ENCODE assay signal across 9 mouse cellular contexts in the genomic region with DNA sequence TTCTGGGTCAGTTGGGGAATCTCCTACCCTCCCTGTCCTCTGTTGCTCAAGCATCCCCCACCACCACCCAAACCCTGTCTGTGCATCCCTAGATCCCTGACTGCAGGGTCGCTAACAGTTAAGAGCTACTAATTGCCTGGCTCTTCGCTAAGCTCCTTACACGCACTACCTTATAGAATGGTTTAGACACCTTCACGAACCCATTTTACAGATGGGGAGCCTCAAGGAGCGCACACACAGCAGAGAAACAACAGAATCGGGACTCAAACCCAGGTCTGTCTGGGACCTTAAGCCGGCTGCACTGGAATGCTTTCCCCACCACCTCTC. TPM values are rescaled to one million over a fixed set of nuclear protein-coding genes. Genes with fewer than 3 reads are reported as not detected.
DNase-seq lines count a peak whose midpoint lies in the region; ATAC-seq and TF ChIP-seq lines count a peak whose summit lies in the region.
"Had no signal": no experiment of that assay in that cellular context is flagged by ENCODE, and none has a peak within 500 bp of the region (broad histone marks: within the 10 kb centered on the region; RNA-seq: fewer than 3 reads in every experiment).

No protein-coding gene starts in this region.

- peak overlapping the region; percentile 74 for H3K9ac ChIP-seq in heart, embryonic 14.5 days (ENCODE audit: low read length)
- peak overlapping the region; percentile 71 for H3K9ac ChIP-seq in forebrain, embryonic 16.5 days (replicated peaks; ENCODE audit: low read depth, low read length)
- H3K9ac ChIP-seq in liver, postnatal 0 days (replicated peaks), result peak overlapping the region; percentile 73

- DNase-seq in heart, adult 8-10 months (ENCODE audit: low spot score), result no peak
- DNase-seq in G1E (ENCODE audit: low spot score), result no peak
- no peak for DNase-seq in liver, postnatal 0 days
- no peak for DNase-seq in adrenal gland, postnatal 4 days (ENCODE audit: low spot score in 2 of 2)
- no peak for DNase-seq in kidney, adult 18-20 months

- peak overlapping the region; percentile 80 for H3K4me2 ChIP-seq in heart, embryonic 14.5 days (ENCODE audit: low read length)
- peak overlapping the region; percentile 81 for H3K4me2 ChIP-seq in forebrain, embryonic 16.5 days (ENCODE audit: low read length)
- H3K4me2 ChIP-seq in liver, postnatal 0 days (ENCODE audit: low read depth, low read length), result peak overlapping the region; percentile 93

- no peak for ATAC-seq in heart, embryonic 14.5 days (ENCODE audit: insufficient number of reproducible peaks, insufficient read depth, low FRiP score, low read depth)
- ATAC-seq in G1E (ENCODE audit: extremely low read depth, insufficient number of reproducible peaks, low FRiP score, poor library complexity, severe bottlenecking), result no peak
- peak; percentile 73 for ATAC-seq in forebrain, embryonic 16.5 days
- no peak for ATAC-seq in liver, postnatal 0 days
- no peak for ATAC-seq in cerebellum, adult (ENCODE audit: insufficient number of reproducible peaks, low FRiP score, low TSS enrichment)

- no peak for TF ChIP-seq CTCF in G1E (IDR thresholded peaks at IDR 0.05; ENCODE audit: low read depth, low read length)
- no peak for TF ChIP-seq CTCF in liver, postnatal 0 days (IDR thresholded peaks at IDR 0.05; ENCODE audit: low read depth)

- H3K27me3 ChIP-seq in heart, embryonic 14.5 days (ENCODE audit: control insufficient read depth, insufficient read depth, low read length), result no peaks in the 10 kb centered on the region
- H3K27me3 ChIP-seq in G1E (ENCODE audit: insufficient read depth, low read length), result peaks cover 12% of the 10 kb centered on the region
- no peaks in the 10 kb centered on the region for H3K27me3 ChIP-seq in forebrain, embryonic 16.5 days (replicated peaks; ENCODE audit: control insufficient read depth, insufficient read depth, low read length)
- H3K27me3 ChIP-seq in liver, postnatal 0 days (ENCODE audit: insufficient read depth, low read length), result no peaks in the 10 kb centered on the region

- peaks cover 31% of the 10 kb centered on the region for H3K36me3 ChIP-seq in heart, embryonic 14.5 days (ENCODE audit: control insufficient read depth, insufficient read depth, low read length)
- peaks cover 37% of the 10 kb centered on the region for H3K36me3 ChIP-seq in G1E (replicated peaks)
- H3K36me3 ChIP-seq in forebrain, embryonic 16.5 days (ENCODE audit: control insufficient read depth, insufficient read depth), result 0 out of 2 replicates have a peak, but pooled peaks cover 2% of the 10 kb centered on the region
- peaks cover 13% of the 10 kb centered on the region; the same call in 1 of the 2 replicates for H3K36me3 ChIP-seq in liver, postnatal 0 days (replicated peaks; ENCODE audit: insufficient read depth, low read length)

- 14% methylated on average over 7 of the region's 7 CpGs for WGBS in heart, embryonic 14.5 days
- WGBS in forebrain, embryonic 16.5 days, result 8% methylated on average over 7 of the region's 7 CpGs
- WGBS in liver, postnatal 0 days (ENCODE audit: insufficient replicate concordance), result 5% methylated on average over 7 of the region's 7 CpGs

- H3K27ac ChIP-seq in heart, embryonic 14.5 days (replicated peaks in 1 of 2; ENCODE audit: control insufficient read depth in 1 of 2, insufficient read depth in 1 of 2, low read depth in 2 of 2, low read length in 2 of 2), result no peak overlapping the region
- no peak overlapping the region for H3K27ac ChIP-seq in forebrain, embryonic 16.5 days (ENCODE audit: low read length)
- H3K27ac ChIP-seq in liver, postnatal 0 days (ENCODE audit: low read depth), result peak overlapping the region; percentile 69

- H3K4me1 ChIP-seq in heart, embryonic 14.5 days (ENCODE audit: control insufficient read depth in 2 of 2, insufficient read depth in 2 of 2, low read length in 2 of 2), result peaks cover 3 to 5% of the 10 kb centered on the region in 2 experiments; a peak in 3 of 4 replicates
- peaks cover 31% of the 10 kb centered on the region for H3K4me1 ChIP-seq in G1E (ENCODE audit: insufficient read depth, low read depth, low read length)
- peaks cover 11% of the 10 kb centered on the region for H3K4me1 ChIP-seq in forebrain, embryonic 16.5 days (replicated peaks; ENCODE audit: control insufficient read depth, insufficient read depth, low read length)
- peaks cover 15% of the 10 kb centered on the region for H3K4me1 ChIP-seq in liver, postnatal 0 days (ENCODE audit: insufficient read depth)

- peak overlapping the region; percentile 60 to 76 for H3K4me3 ChIP-seq in heart, embryonic 14.5 days (ENCODE audit: control insufficient read depth in 1 of 2, insufficient read depth in 1 of 2, low read depth in 1 of 2, low read length in 2 of 2)
- peak overlapping the region; percentile 82 for H3K4me3 ChIP-seq in G1E (ENCODE audit: low read depth, low read length)
- peak overlapping the region; percentile 69 for H3K4me3 ChIP-seq in forebrain, embryonic 16.5 days (replicated peaks; ENCODE audit: low read length)
- peak overlapping the region; percentile 83 for H3K4me3 ChIP-seq in liver, postnatal 0 days (ENCODE audit: low read depth, low read length)

- no peak for TF ChIP-seq EP300 in liver, postnatal 0 days (IDR thresholded peaks at IDR 0.05; ENCODE audit: low read depth)

- H3K9me3 ChIP-seq in heart, embryonic 14.5 days (ENCODE audit: control insufficient read depth, low read length), result no peaks in the 10 kb centered on the region
- H3K9me3 ChIP-seq in G1E (replicated peaks), result no peaks in the 10 kb centered on the region; the same call in 1 of the 2 replicates
- H3K9me3 ChIP-seq in forebrain, embryonic 16.5 days (ENCODE audit: control insufficient read depth, low read length), result no peaks in the 10 kb centered on the region
- no peaks in the 10 kb centered on the region for H3K9me3 ChIP-seq in liver, postnatal 0 days (ENCODE audit: low read length)

RNA-seq across cellular contexts. Expression of gene Yipf1, which starts 0.3 kb away (rescaled TPM):
- polyA plus RNA-seq in heart, embryonic 14.5 days (2014; fragmentation: Nextera tagmentation; extraction: Ambion mirVana), result 43.4 and 49.7 TPM in 2 replicates
- 10 to 100 TPM; 16.6 to 20.3 (median 18.0) TPM for total RNA-seq in heart, adult 8-10 months (2022)
- 26.8 and 27.5 TPM in 2 replicates for total RNA-seq in G1E (2014; fragmentation: Nextera tagmentation)
- 35.8 and 45.5 TPM in 2 replicates for total RNA-seq in G1E (2017)
- polyA plus RNA-seq in G1E (2012), result 8.8 and 13.4 TPM in 2 replicates
- 52.0 and 55.4 TPM in 2 replicates for polyA plus RNA-seq in forebrain, embryonic 16.5 days (2015; fragmentation: Nextera tagmentation; extraction: Ambion mirVana)
- 35.8 and 35.9 TPM in 2 replicates for polyA plus RNA-seq in liver, postnatal 0 days (2015; fragmentation: Nextera tagmentation; extraction: Ambion mirVana)
- total RNA-seq in adrenal gland, postnatal 4 days (2021), result 10 to 100 TPM; 71.9 to 83.1 TPM

RNA-seq across cellular contexts. Expression of gene Dio1, which starts 7.5 kb away (rescaled TPM):
- not detected in 2 replicates for polyA plus RNA-seq in heart, embryonic 14.5 days (2014; fragmentation: Nextera tagmentation; extraction: Ambion mirVana)
- total RNA-seq in heart, adult 8-10 months (2022), result not detected
- total RNA-seq in G1E (2014; fragmentation: Nextera tagmentation), result not detected in 2 replicates
- total RNA-seq in G1E (2017), result not detected in 2 replicates
- not detected in 2 replicates for polyA plus RNA-seq in G1E (2012)
- not detected in 2 replicates for polyA plus RNA-seq in forebrain, embryonic 16.5 days (2015; fragmentation: Nextera tagmentation; extraction: Ambion mirVana)
- polyA plus RNA-seq in liver, postnatal 0 days (2015; fragmentation: Nextera tagmentation; extraction: Ambion mirVana), result 6.0 and 10.3 TPM in 2 replicates
- total RNA-seq in adrenal gland, postnatal 4 days (2021), result 1 to 10 TPM; 1.3 to 2.6 TPM
- total RNA-seq: gastrocnemius, postnatal 4 days had no signal

RNA-seq across cellular contexts. Expression of gene Ndc1, which starts 53.1 kb away (rescaled TPM):
- 24.2 and 27.8 TPM in 2 replicates for polyA plus RNA-seq in heart, embryonic 14.5 days (2014; fragmentation: Nextera tagmentation; extraction: Ambion mirVana)
- 10 to 100 TPM in 3 of 4 experiments, 1 to 10 TPM in 1; 9.7 to 12.6 (median 10.7) TPM for total RNA-seq in heart, adult 8-10 months (2022)
- 139 and 144 TPM in 2 replicates for total RNA-seq in G1E (2014; fragmentation: Nextera tagmentation)
- total RNA-seq in G1E (2017), result 48.9 and 56.3 TPM in 2 replicates
- 6.7 and 8.6 TPM in 2 replicates for polyA plus RNA-seq in G1E (2012)
- polyA plus RNA-seq in forebrain, embryonic 16.5 days (2015; fragmentation: Nextera tagmentation; extraction: Ambion mirVana), result 19.9 and 21.9 TPM in 2 replicates
- polyA plus RNA-seq in liver, postnatal 0 days (2015; fragmentation: Nextera tagmentation; extraction: Ambion mirVana), result 7.6 and 8.9 TPM in 2 replicates
- 10 to 100 TPM; 17.8 to 20.6 TPM for total RNA-seq in adrenal gland, postnatal 4 days (2021)
